Mouse (Mus musculus): Measurements from ENCODE around the gene Ankzf1.

Ankzf1 gene

GRCm38 (mm10) chr1:75187914-75188483 lies 4.0 kb upstream of the Ankzf1 start:
- DNase-seq (ENCODE audit: inconsistent age in 2 of 2, low spot score in 1 of 2), result no peak

GRCm38 (mm10) chr1:75190577-75190976 lies 1.4 kb upstream of the Ankzf1 start:
- DNase-seq (ENCODE audit: inconsistent age in 2 of 2, low spot score in 1 of 2), result no peak

- DNase-seq (ENCODE audit: inconsistent age in 2 of 2, low spot score in 1 of 2), result no peak
These were observed 711 bp upstream of the Ankzf1 start for GRCm38 (mm10) chr1:75191258-75191621.

- peak in 1 of 2 experiments; percentile 64 for DNase-seq (ENCODE audit: inconsistent age in 2 of 2, low spot score in 1 of 2)
These were observed 501 bp downstream of the Ankzf1 start for GRCm38 (mm10) chr1:75192452-75192851.

GRCm38 (mm10) chr1:75201236-75201635 lies 9.3 kb downstream of the Ankzf1 start:
- DNase-seq (ENCODE audit: inconsistent age in 2 of 2, low spot score in 1 of 2), result no peak

GRCm38 (mm10) chr1:75208967-75209678 lies 17.2 kb downstream of the Ankzf1 start:
- peak; percentile 52 to 87 for DNase-seq (ENCODE audit: inconsistent age in 2 of 2, low spot score in 1 of 2)

GRCm38 (mm10) chr1:75210136-75211087 lies 18.5 kb downstream of the Ankzf1 start, which contains the start of the genes Glb1l and Stk16:
TSS of gene Glb1l (minus strand) at chr1:75210813.
TSS of gene Stk16 (plus strand) at chr1:75210838.
- DNase-seq (ENCODE audit: inconsistent age in 2 of 2, low spot score in 1 of 2), result peak; percentile 96 to 98

GRCm38 (mm10) chr1:75211141-75211708 lies 19.3 kb downstream of the Ankzf1 start:
- DNase-seq (ENCODE audit: inconsistent age in 2 of 2, low spot score in 1 of 2), result no peak

- no peak for DNase-seq (ENCODE audit: inconsistent age in 2 of 2, low spot score in 1 of 2)
These were observed 20.6 kb downstream of the Ankzf1 start for GRCm38 (mm10) chr1:75212542-75212941.

GRCm38 (mm10) chr1:75213096-75213495 lies 21.1 kb downstream of the Ankzf1 start:
- no peak for DNase-seq (ENCODE audit: inconsistent age in 2 of 2, low spot score in 1 of 2)

- DNase-seq (ENCODE audit: inconsistent age in 2 of 2, low spot score in 1 of 2), result no peak
These were observed 22.5 kb downstream of the Ankzf1 start for GRCm38 (mm10) chr1:75214442-75214841.

- peak in 1 of 2 experiments; percentile 62 for DNase-seq (ENCODE audit: inconsistent age in 2 of 2, low spot score in 1 of 2)
These were observed 22.9 kb downstream of the Ankzf1 start for GRCm38 (mm10) chr1:75214886-75215285.

GRCm38 (mm10) chr1:75215785-75216184 lies 23.8 kb downstream of the Ankzf1 start:
- DNase-seq (ENCODE audit: inconsistent age in 2 of 2, low spot score in 1 of 2), result no peak

GRCm38 (mm10) chr1:75216797-75217585 lies 25.0 kb downstream of the Ankzf1 start:
- no peak for DNase-seq (ENCODE audit: inconsistent age in 2 of 2, low spot score in 1 of 2)

GRCm38 (mm10) chr1:75217893-75218226 lies 25.9 kb downstream of the Ankzf1 start:
- DNase-seq (ENCODE audit: inconsistent age in 2 of 2, low spot score in 1 of 2), result no peak

GRCm38 (mm10) chr1:75218227-75219001 lies 26.5 kb downstream of the Ankzf1 start:
- peak; percentile 74 to 85 for DNase-seq (ENCODE audit: inconsistent age in 2 of 2, low spot score in 1 of 2)

GRCm38 (mm10) chr1:75219078-75219477 lies 27.1 kb downstream of the Ankzf1 start:
- peak; percentile 92 to 97 for DNase-seq (ENCODE audit: inconsistent age in 2 of 2, low spot score in 1 of 2)

- no peak for DNase-seq (ENCODE audit: inconsistent age in 2 of 2, low spot score in 1 of 2)
These were observed 27.6 kb downstream of the Ankzf1 start, which contains the start of gene Tuba4a for GRCm38 (mm10) chr1:75219531-75219930. TSS of gene Tuba4a (minus strand) at chr1:75219865.

GRCm38 (mm10) chr1:75221538-75221937 lies 29.6 kb downstream of the Ankzf1 start:
- DNase-seq (ENCODE audit: inconsistent age in 2 of 2, low spot score in 1 of 2), result no peak

- DNase-seq (ENCODE audit: inconsistent age in 2 of 2, low spot score in 1 of 2), result no peak
These were observed 31.0 kb downstream of the Ankzf1 start for GRCm38 (mm10) chr1:75222926-75223325.
